Comparison of ENCODE assay signal across 9 mouse cellular contexts in the genomic region with DNA sequence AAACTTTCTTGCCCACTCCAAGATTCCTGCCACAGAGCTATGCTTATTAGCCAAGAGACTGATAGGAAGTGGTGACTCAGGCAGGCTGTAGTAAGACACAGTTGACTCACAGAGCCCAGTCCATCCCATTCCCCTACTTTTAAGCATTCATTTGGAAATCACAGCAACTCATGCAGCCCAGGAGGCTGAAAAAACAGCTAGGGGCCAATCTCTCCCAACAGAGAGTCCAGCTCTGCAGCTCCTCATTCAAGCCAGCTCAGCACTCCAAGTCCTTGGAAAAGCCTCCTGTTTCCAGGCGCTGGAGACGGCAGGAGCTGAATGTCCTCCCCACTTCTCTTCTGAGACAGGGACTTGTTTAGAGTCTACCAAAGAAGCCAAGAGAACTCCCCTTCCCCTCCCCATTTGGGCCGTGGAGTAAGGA. TPM values are rescaled to one million over a fixed set of nuclear protein-coding genes. Genes with fewer than 3 reads are reported as not detected.
DNase-seq lines count a peak whose midpoint lies in the region; ATAC-seq lines count a peak whose summit lies in the region.
"Had no signal": no experiment of that assay in that cellular context is flagged by ENCODE, and none has a peak within 500 bp of the region (broad histone marks: within the 10 kb centered on the region; RNA-seq: fewer than 3 reads in every experiment).

No protein-coding gene starts in this region.

- 44% methylated on average over 3 of the region's 3 CpGs for WGBS in heart, embryonic 13.5 days

- H3K36me3 ChIP-seq in heart, embryonic 13.5 days: no peaks in the 10 kb centered on the region

- no peak for DNase-seq in heart, adult 8-10 months (ENCODE audit: low spot score)
- DNase-seq in right cerebral cortex, adult 18-20 months: peak; percentile 57
- no peak for DNase-seq in right cerebral cortex, postnatal 25 days
- DNase-seq in layer of hippocampus, adult 9-11 months: peak; percentile 53
- DNase-seq in testis, postnatal 14 days (ENCODE audit: low spot score): peak; percentile 52
- no peak for DNase-seq in spleen, adult 18-20 months

- H3K4me3 ChIP-seq in heart, embryonic 13.5 days: no peak overlapping the region

- 0 out of 2 replicates have a peak overlapping the region, but pooled peaks have one; percentile 24 for H3K27ac ChIP-seq in heart, embryonic 13.5 days (replicated peaks)

- peaks cover 7% of the 10 kb centered on the region; the same call in 1 of the 2 replicates for H3K27me3 ChIP-seq in heart, embryonic 13.5 days (replicated peaks)

- H3K9ac ChIP-seq in heart, embryonic 13.5 days: 0 out of 2 replicates have a peak overlapping the region, but pooled peaks have one; percentile 19

- no peak for ATAC-seq in heart, embryonic 13.5 days (ENCODE audit: extremely low read depth, insufficient number of reproducible peaks, low FRiP score, low TSS enrichment)
- no peak for ATAC-seq in cerebellum, adult (ENCODE audit: insufficient number of reproducible peaks, low FRiP score, low TSS enrichment)

- H3K4me1 ChIP-seq in heart, embryonic 13.5 days: peaks cover 88% of the 10 kb centered on the region

- H3K9me3 ChIP-seq in heart, embryonic 13.5 days: no peaks in the 10 kb centered on the region

- H3K4me2 ChIP-seq in heart, embryonic 13.5 days: 0 out of 2 replicates have a peak overlapping the region, but pooled peaks have one; percentile 3

RNA-seq across cellular contexts. Expression of a gene that starts 4.7 kb away (rescaled TPM):
- 36.6 and 46.5 TPM in 2 replicates for polyA plus RNA-seq in heart, embryonic 13.5 days (2015; fragmentation: Nextera tagmentation; extraction: Ambion mirVana)
- 10 to 100 TPM; 14.9 to 23.0 (median 20.7) TPM for total RNA-seq in heart, adult 8-10 months (2022)

RNA-seq across cellular contexts. Expression of a gene that starts 17.8 kb away (rescaled TPM):
- 37.2 and 43.0 TPM in 2 replicates for polyA plus RNA-seq in heart, embryonic 13.5 days (2015; fragmentation: Nextera tagmentation; extraction: Ambion mirVana)
- total RNA-seq in heart, adult 8-10 months (2022): 10 to 100 TPM; 25.2 to 28.5 (median 25.8) TPM

RNA-seq across cellular contexts. Expression of a gene that starts 21.8 kb away (rescaled TPM):
- 8.7 and 11.7 TPM in 2 replicates for polyA plus RNA-seq in heart, embryonic 13.5 days (2015; fragmentation: Nextera tagmentation; extraction: Ambion mirVana)
- 1 to 10 TPM; 3.6 to 6.7 (median 5.5) TPM for total RNA-seq in heart, adult 8-10 months (2022)
- total RNA-seq: megakaryocyte-erythroid progenitor cell, adult 5-6 weeks had no signal

RNA-seq across cellular contexts. Expression of a gene that starts 34.1 kb away (rescaled TPM):
- polyA plus RNA-seq in heart, embryonic 13.5 days (2015; fragmentation: Nextera tagmentation; extraction: Ambion mirVana): 5.2 and 7.7 TPM in 2 replicates
- under 1 TPM; 0.25 to 0.50 (median 0.29) TPM for total RNA-seq in heart, adult 8-10 months (2022)

RNA-seq across cellular contexts. Expression of a gene that starts 34.5 kb away (rescaled TPM):
- not detected in 2 replicates for polyA plus RNA-seq in heart, embryonic 13.5 days (2015; fragmentation: Nextera tagmentation; extraction: Ambion mirVana)
- total RNA-seq in heart, adult 8-10 months (2022): not detected
- total RNA-seq: megakaryocyte-erythroid progenitor cell, adult 5-6 weeks had no signal

Comparison
In these comparisons a context has a peak if more than half of its experiments do, and no peak if none do; other contexts are left out.
1. DNase-seq: peak in right cerebral cortex, adult 18-20 months (single experiment), layer of hippocampus, adult 9-11 months (single experiment) and testis, postnatal 14 days (single experiment); none in heart, adult 8-10 months (single experiment), right cerebral cortex, postnatal 25 days (single experiment) and spleen, adult 18-20 months (0 of 2).